Mouse (Mus musculus): ENCODE measurements around the gene Agbl2.

Gene Agbl2

GRCm38 (mm10) chr2:90782458-90782857 lies at the start of gene Agbl2:
Gene Agbl2 (plus strand): TSS chr2:90782727.
- in situ Hi-C loops (cut with MboI; ENCODE audit: low sequenced_read_pairs), result no loop called here

GRCm38 (mm10) chr2:90735326-90735725 lies 47.2 kb upstream of the Agbl2 start:
- in situ Hi-C loops (cut with MboI; ENCODE audit: low sequenced_read_pairs), result no loop called here

GRCm38 (mm10) chr2:90738801-90739200 lies 43.7 kb upstream of the Agbl2 start:
- in situ Hi-C loops (cut with MboI; ENCODE audit: low sequenced_read_pairs), result no loop called here

- in situ Hi-C loops (cut with MboI; ENCODE audit: low sequenced_read_pairs), result no loop called here
Observed at GRCm38 (mm10) chr2:90739327-90739726, 43.2 kb upstream of the Agbl2 start.

- in situ Hi-C loops (cut with MboI; ENCODE audit: low sequenced_read_pairs), result no loop called here
Observed at GRCm38 (mm10) chr2:90739921-90740320, 42.6 kb upstream of the Agbl2 start.

GRCm38 (mm10) chr2:90744285-90745052 lies 38.1 kb upstream of the Agbl2 start:
- in situ Hi-C loops (cut with MboI; ENCODE audit: low sequenced_read_pairs), result no loop called here

GRCm38 (mm10) chr2:90745053-90745678 lies 37.4 kb upstream of the Agbl2 start, which contains the start of gene Fnbp4:
Gene Fnbp4 (plus strand): TSS chr2:90745370.
- in situ Hi-C loops (cut with MboI; ENCODE audit: low sequenced_read_pairs), result no loop called here

- in situ Hi-C loops (cut with MboI; ENCODE audit: low sequenced_read_pairs), result no loop called here
Observed at GRCm38 (mm10) chr2:90745740-90746537, 36.6 kb upstream of the Agbl2 start.

GRCm38 (mm10) chr2:90746538-90746865 lies 36.0 kb upstream of the Agbl2 start:
- in situ Hi-C loops (cut with MboI; ENCODE audit: low sequenced_read_pairs), result no loop called here

- in situ Hi-C loops (cut with MboI; ENCODE audit: low sequenced_read_pairs), result no loop called here
Observed at GRCm38 (mm10) chr2:90747131-90747530, 35.4 kb upstream of the Agbl2 start.

- in situ Hi-C loops (cut with MboI; ENCODE audit: low sequenced_read_pairs), result loop anchor here (25.0 kb wide), 1 partner anchor 837 kb away; no protein-coding TSS in a partner anchor
Observed at GRCm38 (mm10) chr2:90749676-90750459, 32.7 kb upstream of the Agbl2 start.

- in situ Hi-C loops (cut with MboI; ENCODE audit: low sequenced_read_pairs), result loop anchor here (25.0 kb wide), 1 partner anchor 834 kb away; no protein-coding TSS in a partner anchor
Observed at GRCm38 (mm10) chr2:90753565-90753964, 29.0 kb upstream of the Agbl2 start.

GRCm38 (mm10) chr2:90754188-90754587 lies 28.3 kb upstream of the Agbl2 start:
- in situ Hi-C loops (cut with MboI; ENCODE audit: low sequenced_read_pairs), result loop anchor here (25.0 kb wide), 1 partner anchor 833 kb away; no protein-coding TSS in a partner anchor

- in situ Hi-C loops (cut with MboI; ENCODE audit: low sequenced_read_pairs), result loop anchor here (25.0 kb wide), 1 partner anchor 822 kb away; no protein-coding TSS in a partner anchor
Observed at GRCm38 (mm10) chr2:90765123-90765522, 17.4 kb upstream of the Agbl2 start.

- in situ Hi-C loops (cut with MboI; ENCODE audit: low sequenced_read_pairs), result no loop called here
Observed at GRCm38 (mm10) chr2:90781323-90781722, 1.2 kb upstream of the Agbl2 start.

GRCm38 (mm10) chr2:90781938-90782337 lies 589 bp upstream of the Agbl2 start:
- in situ Hi-C loops (cut with MboI; ENCODE audit: low sequenced_read_pairs), result no loop called here

- in situ Hi-C loops (cut with MboI; ENCODE audit: low sequenced_read_pairs), result no loop called here
Observed at GRCm38 (mm10) chr2:90782901-90783486, 467 bp downstream of the Agbl2 start.

- in situ Hi-C loops (cut with MboI; ENCODE audit: low sequenced_read_pairs), result no loop called here
Observed at GRCm38 (mm10) chr2:90788126-90788525, 5.6 kb downstream of the Agbl2 start.

GRCm38 (mm10) chr2:90808241-90809126 lies 26.0 kb downstream of the Agbl2 start:
- in situ Hi-C loops (cut with MboI; ENCODE audit: low sequenced_read_pairs), result no loop called here

Measured in CH12F3 (cell line).